Mouse (Mus musculus) limb, embryonic 13.5 days (tissue): Measurements from ENCODE around the gene Olfr361. TPM values are rescaled to one million over a fixed set of nuclear protein-coding genes. Genes with fewer than 3 reads are reported as not detected.
"Not testable (repeated sequence)": the region's sequence is repeated elsewhere in the genome, so short reads cannot be mapped to it uniquely, and the experiment has no call there.

Experiments
- ATAC-seq: fragments of 200-750 bp; cut with Nextera tagmentation; 2 replicates; pipeline ENCODE4 v1.8.0; 2017; ENCODE audit warnings: low read depth, moderate number of reproducible peaks, moderate TSS enrichment; ENCODE audit not compliant: low FRiP score
- H3K27ac ChIP-seq: fragments of 300-500 bp; sonication (generic); 2 replicates; pipeline ENCODE4 v1.5.1; 2015; ENCODE audit warnings: inconsistent platforms, mild to moderate bottlenecking, moderate library complexity
- H3K27me3 ChIP-seq: fragments of 300-500 bp; sonication (generic); 2 replicates; pipeline ENCODE4 v1.6.1; 2015; ENCODE audit warnings: mild to moderate bottlenecking, inconsistent platforms
- H3K36me3 ChIP-seq: fragments of 300-500 bp; sonication (generic); 2 replicates; pipeline ENCODE4 v1.6.1; 2015; ENCODE audit warnings: inconsistent platforms, mild to moderate bottlenecking, moderate library complexity
- H3K4me1 ChIP-seq: fragments of 300-500 bp; sonication (generic); 2 replicates; pipeline ENCODE4 v1.6.1; 2015; ENCODE audit warnings: inconsistent platforms
- H3K4me2 ChIP-seq: fragments of 300-500 bp; sonication (generic); replicated peaks from 2 replicates; pipeline ENCODE4 v1.6.1; 2015; ENCODE audit warnings: inconsistent platforms, mild to moderate bottlenecking, moderate library complexity
- H3K4me3 ChIP-seq: fragments of 300-500 bp; sonication (generic); 2 replicates; pipeline ENCODE4 v1.5.1; 2015; ENCODE audit warnings: moderate library complexity, mild to moderate bottlenecking, inconsistent platforms
- H3K9ac ChIP-seq: fragments of 300-500 bp; sonication (generic); 2 replicates; pipeline ENCODE4 v1.6.1; 2015; ENCODE audit warnings: mild to moderate bottlenecking, inconsistent platforms
- H3K9me3 ChIP-seq: fragments of 300-500 bp; sonication (generic); 2 replicates; pipeline ENCODE4 v1.6.1; 2016; ENCODE audit warnings: inconsistent platforms
- WGBS: fragments of 180-500 bp; shearing (Covaris S2); methylation state at CpG from one replicate; pipeline ENCODE4 v1.1.7; 2015; 5-methylcytosine and 5-hydroxymethylcytosine counted together
- polyA plus RNA-seq: library from polyadenylated mRNA; unstranded; fragments of >200 nt; fragmentation: Nextera tagmentation; extraction: Ambion mirVana; gene quantifications from 2 replicates; pipeline ENCODE4 v1.2.1, GENCODE M21; 2015

Gene Olfr361
- polyA plus RNA-seq: not detected in 2 replicates

- ATAC-seq, H3K36me3 ChIP-seq, H3K4me1 ChIP-seq, H3K4me3 ChIP-seq, H3K9me3 ChIP-seq, H3K9ac ChIP-seq, H3K27ac ChIP-seq, H3K4me2 ChIP-seq, H3K27me3 ChIP-seq: not testable (repeated sequence)
- WGBS: 46% methylated on average over 1 of the region's 1 CpGs
Measured at GRCm38 (mm10) chr2:37089190-37089589, at the start of gene Olfr361. Gene Olfr361, minus strand, starts transcription at chr2:37089290.

- Histone ChIP-seq H3K9ac (no peak within 1 kb of the TSS), H3K27me3 (no peaks in the 10 kb centered on the region), H3K9me3 (peaks cover 19% of the 10 kb centered on the region), H3K4me2 (no peak within 1 kb of the TSS), H3K4me3 (no peak within 1 kb of the TSS), H3K27ac (no peak within 1 kb of the TSS), H3K4me1 (no peaks in the 10 kb centered on the region), H3K36me3 (no peaks in the 10 kb centered on the region)
- ATAC-seq: no peak
- 89% methylated on average over 1 of the region's 1 CpGs for WGBS
Measured at GRCm38 (mm10) chr2:37117810-37118209, 28.7 kb upstream of the Olfr361 start, which contains the start of gene Olfr362. Gene Olfr362, minus strand, starts transcription at chr2:37117910.

GRCm38 (mm10) chr2:37065446-37065845, 23.6 kb downstream of the Olfr361 start, which contains the start of gene Olfr360:
Gene Olfr360, plus strand, starts transcription at chr2:37065746.
- Histone ChIP-seq H3K4me1 (no peaks in the 10 kb centered on the region), H3K27ac (no peak within 1 kb of the TSS), H3K4me3 (no peak within 1 kb of the TSS), H3K4me2 (no peak within 1 kb of the TSS), H3K9me3 (peaks cover 5% of the 10 kb centered on the region; the same call in 1 of the 2 replicates), H3K27me3 (no peaks in the 10 kb centered on the region), H3K9ac (no peak within 1 kb of the TSS), H3K36me3 (no peaks in the 10 kb centered on the region)
- ATAC-seq: no peak

Other genes with a start within 250 kb of the Olfr361 start
- not detected in 2 replicates for gene Olfr350, start 243.0 kb downstream of the Olfr361 start, polyA plus RNA-seq
- gene Olfr351, start 226.6 kb downstream of the Olfr361 start, polyA plus RNA-seq: not detected in 2 replicates
- gene Olfr352, start 220.8 kb downstream of the Olfr361 start, polyA plus RNA-seq: not detected in 2 replicates
- gene Olfr353, start 196.4 kb downstream of the Olfr361 start, polyA plus RNA-seq: not detected in 2 replicates
- gene Olfr354, start 183.6 kb downstream of the Olfr361 start, polyA plus RNA-seq: not detected in 2 replicates
- not detected in 2 replicates for gene Olfr355, start 160.4 kb downstream of the Olfr361 start, polyA plus RNA-seq
- not detected in 2 replicates for gene Olfr356, start 152.2 kb downstream of the Olfr361 start, polyA plus RNA-seq
- not detected in 2 replicates for gene Olfr357, start 95.5 kb downstream of the Olfr361 start, polyA plus RNA-seq
- gene Olfr358, start 80.0 kb downstream of the Olfr361 start, polyA plus RNA-seq: not detected in 2 replicates
- gene Olfr360, start 23.5 kb downstream of the Olfr361 start, polyA plus RNA-seq: not detected in 2 replicates
- not detected in 2 replicates for gene Olfr362, start 28.6 kb upstream of the Olfr361 start, polyA plus RNA-seq
- not detected in 2 replicates for gene Olfr364-ps1, start 50.0 kb upstream of the Olfr361 start, polyA plus RNA-seq
- not detected in 2 replicates for gene Olfr365, start 98.9 kb upstream of the Olfr361 start, polyA plus RNA-seq
- gene Olfr366, start 122.3 kb upstream of the Olfr361 start, polyA plus RNA-seq: not detected in 2 replicates
- gene Olfr368, start 237.2 kb upstream of the Olfr361 start, polyA plus RNA-seq: not detected in 2 replicates